Mouse (Mus musculus) hindbrain, embryonic 14.5 days (tissue): Measurements from ENCODE around the gene Jpt1. TPM values are rescaled to one million over a fixed set of nuclear protein-coding genes. Genes with fewer than 3 reads are reported as not detected.

Source experiments
- ATAC-seq: fragments of 200-750 bp; cut with Nextera tagmentation; 2 replicates; pipeline ENCODE4 v1.8.0; 2017; ENCODE audit warnings: moderate number of reproducible peaks, mild to moderate bottlenecking, moderate TSS enrichment, moderate library complexity; ENCODE audit not compliant: low FRiP score
- DNase-seq: peaks from one replicate; pipeline ENCODE4 v3.0.0-alpha.2; 2015; ENCODE audit warnings: low spot score
- H3K27ac ChIP-seq: fragments of 300-500 bp; sonication (generic); 2 replicates; pipeline ENCODE4 v1.5.1; 2014; ENCODE audit warnings: mild to moderate bottlenecking, moderate library complexity
- H3K27me3 ChIP-seq: fragments of 300-500 bp; sonication (generic); 2 replicates; pipeline ENCODE4 v1.6.1; 2014; ENCODE audit warnings: mild to moderate bottlenecking, low read length, mixed read lengths; ENCODE audit not compliant: control insufficient read depth, insufficient read depth
- H3K36me3 ChIP-seq: fragments of 300-500 bp; sonication (generic); replicated peaks from 2 replicates; pipeline ENCODE4 v1.6.1; 2014; ENCODE audit not compliant: control insufficient read depth, insufficient read depth
- H3K4me1 ChIP-seq: fragments of 300-500 bp; sonication (generic); replicated peaks from 2 replicates; pipeline ENCODE4 v1.6.1; 2014; ENCODE audit warnings: antibody characterized with exemption, low read length, mixed read lengths; ENCODE audit not compliant: control insufficient read depth, insufficient read depth
- H3K4me2 ChIP-seq: fragments of 300-500 bp; sonication (generic); replicated peaks from 2 replicates; pipeline ENCODE4 v1.6.1; 2014; ENCODE audit warnings: mild to moderate bottlenecking, moderate library complexity
- H3K4me3 ChIP-seq: fragments of 300-500 bp; sonication (generic); replicated peaks from 2 replicates; pipeline ENCODE4 v1.5.1; 2014; ENCODE audit warnings: mild to moderate bottlenecking, low read length
- H3K9ac ChIP-seq: fragments of 300-500 bp; sonication (generic); 2 replicates; pipeline ENCODE4 v1.6.1; 2014
- H3K9me3 ChIP-seq: fragments of 300-500 bp; sonication (generic); 2 replicates; pipeline ENCODE4 v1.6.1; 2016; ENCODE audit warnings: low read length; ENCODE audit not compliant: control insufficient read depth
- WGBS: fragments of 180-500 bp; shearing (Covaris S2); extraction: QIAGEN DNeasy Blood & Tissue Kit; methylation state at CpG from one replicate; pipeline ENCODE4 v1.1.7; 2014; 5-methylcytosine and 5-hydroxymethylcytosine counted together
- polyA plus RNA-seq: library from polyadenylated mRNA; unstranded; fragments of >200 nt; fragmentation: Nextera tagmentation; extraction: Ambion mirVana; gene quantifications from 2 replicates; pipeline ENCODE4 v1.2.1, GENCODE M21; 2014

Jpt1 gene
- polyA plus RNA-seq, 1 experiment from 2014 or later: 1,350 TPM

GRCm38 (mm10) chr11:115513271-115514237 is 633 bp downstream of the Jpt1 start:
- under 1% methylated on average over 57 of the region's 57 CpGs for WGBS
- peak overlapping the region; percentile 81 for H3K4me2 ChIP-seq

GRCm38 (mm10) chr11:115512407-115513183 is 1.6 kb downstream of the Jpt1 start:
- Histone ChIP-seq H3K27me3 (no peaks in the 10 kb centered on the region), H3K36me3 (no peaks in the 10 kb centered on the region), H3K27ac (peak overlapping the region; percentile 93), H3K4me3 (peak overlapping the region; percentile 100), H3K9ac (peak overlapping the region; percentile 100), H3K4me1 (peaks cover 39% of the 10 kb centered on the region), H3K9me3 (no peaks in the 10 kb centered on the region), H3K4me2 (peak overlapping the region; percentile 81)
- DNase-seq (peak; percentile 45), ATAC-seq (no peak)
- 9% methylated on average over 8 of the region's 8 CpGs for WGBS

More at GRCm38 (mm10) chr11:115513271-115514237, 633 bp downstream of the Jpt1 start:
- no peaks in the 10 kb centered on the region for H3K27me3 ChIP-seq
- peak overlapping the region; percentile 100 for H3K4me3 ChIP-seq
- H3K9me3 ChIP-seq: no peaks in the 10 kb centered on the region
- H3K4me1 ChIP-seq: peaks cover 29% of the 10 kb centered on the region
- peak overlapping the region; percentile 100 for H3K9ac ChIP-seq
- ATAC-seq (peak; percentile 72), DNase-seq (peak; percentile 51)
- H3K27ac ChIP-seq: peak overlapping the region; percentile 93
- no peaks in the 10 kb centered on the region for H3K36me3 ChIP-seq

- no peaks in the 10 kb centered on the region for H3K36me3 ChIP-seq
- H3K4me2 ChIP-seq: peak overlapping the region; percentile 81
- peak overlapping the region; percentile 100 for H3K9ac ChIP-seq
- peak; percentile 58 for DNase-seq
- H3K27me3 ChIP-seq: no peaks in the 10 kb centered on the region
- H3K4me3 ChIP-seq: peak overlapping the region; percentile 100
- H3K4me1 ChIP-seq: peaks cover 44% of the 10 kb centered on the region
- no peaks in the 10 kb centered on the region for H3K9me3 ChIP-seq
- no peak for ATAC-seq
- H3K27ac ChIP-seq: peak overlapping the region; percentile 93
- 19% methylated on average over 3 of the region's 3 CpGs for WGBS
Observed at GRCm38 (mm10) chr11:115512004-115512403, 2.2 kb downstream of the Jpt1 start.

- WGBS: 52% methylated on average over 2 of the region's 2 CpGs
- Histone ChIP-seq H3K4me2 (peak overlapping the region; percentile 81), H3K27me3 (no peaks in the 10 kb centered on the region), H3K9me3 (no peaks in the 10 kb centered on the region), H3K4me1 (peaks cover 45% of the 10 kb centered on the region), H3K9ac (peak overlapping the region; percentile 100), H3K27ac (no peak overlapping the region), H3K36me3 (0 out of 2 replicates have a peak, but pooled peaks cover 2% of the 10 kb centered on the region), H3K4me3 (peak overlapping the region; percentile 100)
- DNase-seq (no peak), ATAC-seq (no peak)
Observed at GRCm38 (mm10) chr11:115511121-115511520, 3.1 kb downstream of the Jpt1 start.

DNA sequence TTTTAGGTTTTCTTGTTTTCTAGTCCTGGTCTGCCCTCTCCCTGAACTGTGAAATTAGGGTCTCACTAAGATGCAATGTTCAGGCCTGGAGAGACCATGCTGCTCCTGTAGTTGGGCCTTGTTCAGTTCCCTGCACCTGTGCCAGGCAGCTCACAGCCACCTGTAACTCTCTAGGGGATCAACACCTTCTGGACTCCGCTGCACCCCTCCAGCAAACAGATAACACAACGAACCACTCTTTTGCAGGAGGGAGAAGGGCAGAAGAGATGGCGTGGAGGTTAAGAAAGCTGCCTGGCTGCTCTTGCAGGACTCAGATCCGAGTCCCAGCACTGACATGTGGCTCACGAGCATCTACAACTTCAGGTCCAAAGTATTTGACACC is 3.7 kb downstream of the Jpt1 start:
- peak overlapping the region; percentile 81 for H3K4me2 ChIP-seq
- no peak for ATAC-seq
- H3K9me3 ChIP-seq: no peaks in the 10 kb centered on the region
- no peak for DNase-seq
- H3K36me3 ChIP-seq: 0 out of 2 replicates have a peak, but pooled peaks cover 4% of the 10 kb centered on the region
- WGBS: 49% methylated on average over 5 of the region's 5 CpGs
- no peak overlapping the region for H3K27ac ChIP-seq
- H3K9ac ChIP-seq: peak overlapping the region; percentile 100
- peaks cover 45% of the 10 kb centered on the region for H3K4me1 ChIP-seq
- peak overlapping the region; percentile 100 for H3K4me3 ChIP-seq
- H3K27me3 ChIP-seq: no peaks in the 10 kb centered on the region

GRCm38 (mm10) chr11:115509773-115510506 is 4.2 kb downstream of the Jpt1 start:
- Histone ChIP-seq H3K4me1 (peaks cover 47% of the 10 kb centered on the region), H3K4me2 (peak overlapping the region; percentile 81), H3K36me3 (peaks cover 8% of the 10 kb centered on the region; the same call in 1 of the 2 replicates), H3K27me3 (no peaks in the 10 kb centered on the region), H3K4me3 (peak overlapping the region; percentile 100), H3K9ac (peak overlapping the region; percentile 100), H3K9me3 (no peaks in the 10 kb centered on the region), H3K27ac (peak overlapping the region; percentile 39; the same call in 1 of the 2 replicates)
- DNase-seq: no peak
- WGBS: 27% methylated on average over 6 of the region's 6 CpGs
- ATAC-seq: no peak

GRCm38 (mm10) chr11:115508061-115508460 is 6.1 kb downstream of the Jpt1 start:
- H3K4me2 ChIP-seq: no peak overlapping the region; the same call in 1 of the 2 replicates
- no peak for DNase-seq
- no peak overlapping the region for H3K4me3 ChIP-seq
- no peak overlapping the region for H3K27ac ChIP-seq
- peaks cover 48% of the 10 kb centered on the region for H3K4me1 ChIP-seq
- peak overlapping the region; percentile 24; the same call in 1 of the 2 replicates for H3K9ac ChIP-seq
- no peaks in the 10 kb centered on the region for H3K27me3 ChIP-seq
- peaks cover 21% of the 10 kb centered on the region; the same call in 1 of the 2 replicates for H3K36me3 ChIP-seq
- no peak for ATAC-seq
- no peaks in the 10 kb centered on the region for H3K9me3 ChIP-seq
- WGBS: 86% methylated on average over 2 of the region's 2 CpGs

- Histone ChIP-seq H3K36me3 (peaks cover 35% of the 10 kb centered on the region), H3K27ac (no peak overlapping the region), H3K9me3 (no peaks in the 10 kb centered on the region), H3K4me2 (no peak overlapping the region), H3K9ac (no peak overlapping the region), H3K4me3 (no peak overlapping the region), H3K27me3 (no peaks in the 10 kb centered on the region), H3K4me1 (peaks cover 44% of the 10 kb centered on the region)
- WGBS: 60% methylated on average over 3 of the region's 3 CpGs
- ATAC-seq (no peak), DNase-seq (no peak)
Observed at GRCm38 (mm10) chr11:115506586-115506985, 7.6 kb downstream of the Jpt1 start.
